ENCODE assay signal across 12 mouse cellular contexts in the genomic region with DNA sequence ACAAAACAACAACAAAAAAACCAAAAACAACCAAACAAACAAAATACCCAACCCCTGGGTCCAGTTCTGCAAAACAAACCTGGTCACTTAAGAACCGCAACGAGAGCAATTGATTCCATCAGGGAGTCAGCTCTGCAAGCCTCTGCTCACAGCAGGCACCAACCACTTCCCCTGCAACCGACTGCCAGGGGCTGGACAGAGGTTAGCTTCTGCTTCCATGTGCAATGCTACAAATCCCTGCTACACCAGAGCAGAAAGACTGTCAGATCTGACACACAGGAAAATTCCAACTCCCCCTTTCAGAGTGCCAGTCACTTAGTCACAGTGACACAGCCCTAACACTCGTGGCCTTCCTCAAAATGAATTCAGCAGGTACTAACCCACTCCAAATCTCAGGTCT. TPM values are rescaled to one million over a fixed set of nuclear protein-coding genes. Genes with fewer than 3 reads are reported as not detected.
DNase-seq lines count a peak whose midpoint lies in the region; ATAC-seq and TF ChIP-seq lines count a peak whose summit lies in the region.
"Had no signal": no experiment of that assay in that cellular context is flagged by ENCODE, and none has a peak within 500 bp of the region (broad histone marks: within the 10 kb centered on the region; RNA-seq: fewer than 3 reads in every experiment).

No protein-coding gene starts in this region.

- H3K36me3 ChIP-seq in kidney, postnatal 0 days (ENCODE audit: insufficient read depth, low read length): no peaks in the 10 kb centered on the region
- H3K36me3 ChIP-seq in liver, embryonic 13.5 days: peaks cover 49% of the 10 kb centered on the region
- no peaks in the 10 kb centered on the region; the same call in 1 of the 2 replicates for H3K36me3 ChIP-seq in stomach, postnatal 0 days (ENCODE audit: control insufficient read depth, insufficient read depth, low read length)
- no peaks in the 10 kb centered on the region for H3K36me3 ChIP-seq in midbrain, embryonic 13.5 days

- ATAC-seq in kidney, postnatal 0 days (replicated peaks; ENCODE audit: low FRiP score, low read depth): no peak
- no peak for ATAC-seq in liver, embryonic 13.5 days (ENCODE audit: low read depth)
- no peak for ATAC-seq in stomach, postnatal 0 days (ENCODE audit: low FRiP score, low TSS enrichment)
- no peak for ATAC-seq in midbrain, embryonic 13.5 days
- ATAC-seq: forebrain, embryonic 16.5 days; lung, postnatal 0 days; midbrain, embryonic 16.5 days had no signal

- H3K27ac ChIP-seq in kidney, postnatal 0 days: 0 out of 2 replicates have a peak overlapping the region, but pooled peaks have one; percentile 15
- peak overlapping the region; percentile 36 for H3K27ac ChIP-seq in liver, embryonic 13.5 days
- no peak overlapping the region; the same call in 1 of the 2 replicates for H3K27ac ChIP-seq in stomach, postnatal 0 days (replicated peaks)
- no peak overlapping the region for H3K27ac ChIP-seq in midbrain, embryonic 13.5 days

- no peak for TF ChIP-seq EP300 in stomach, postnatal 0 days (optimal IDR thresholded peaks at IDR 0.05)

- no peak overlapping the region for H3K4me3 ChIP-seq in kidney, postnatal 0 days (replicated peaks; ENCODE audit: low read depth, low read length)
- H3K4me3 ChIP-seq in liver, embryonic 13.5 days (replicated peaks): no peak overlapping the region
- H3K4me3 ChIP-seq in stomach, postnatal 0 days (ENCODE audit: low read depth, low read length): peak overlapping the region; percentile 6; the same call in 1 of the 2 replicates
- no peak overlapping the region for H3K4me3 ChIP-seq in midbrain, embryonic 13.5 days (replicated peaks)

- peak; percentile 21 for DNase-seq in adrenal gland, adult 2 months
- no peak for DNase-seq in adrenal gland, adult (ENCODE audit: inconsistent age in 2 of 2, low spot score in 1 of 2)
- no peak for DNase-seq in kidney, postnatal 0 days (ENCODE audit: low spot score)
- DNase-seq in kidney, adult 8-10 months: no peak
- no peak for DNase-seq in liver, embryonic 13.5 days
- no peak for DNase-seq in stomach, postnatal 0 days (ENCODE audit: low spot score)
- DNase-seq in thymus, postnatal 14 days: no peak

- no peaks in the 10 kb centered on the region for H3K27me3 ChIP-seq in kidney, postnatal 0 days (ENCODE audit: insufficient read depth, low read length)
- H3K27me3 ChIP-seq in liver, embryonic 13.5 days: no peaks in the 10 kb centered on the region
- H3K27me3 ChIP-seq in stomach, postnatal 0 days (ENCODE audit: control insufficient read depth, insufficient read depth, low read length): no peaks in the 10 kb centered on the region
- H3K27me3 ChIP-seq in midbrain, embryonic 13.5 days: no peaks in the 10 kb centered on the region

- TF ChIP-seq CTCF in kidney, postnatal 0 days (IDR thresholded peaks at IDR 0.05; ENCODE audit: low read depth): no peak
- no peak for TF ChIP-seq CTCF in stomach, postnatal 0 days (IDR thresholded peaks at IDR 0.05; ENCODE audit: low read depth)

- 35% methylated on average over 4 of the region's 4 CpGs for WGBS in kidney, postnatal 0 days
- 24% methylated on average over 4 of the region's 4 CpGs for WGBS in liver, embryonic 13.5 days (ENCODE audit: insufficient replicate concordance)
- WGBS in stomach, postnatal 0 days: 32% methylated on average over 4 of the region's 4 CpGs
- 34% methylated on average over 4 of the region's 4 CpGs for WGBS in midbrain, embryonic 13.5 days

- H3K9ac ChIP-seq in kidney, postnatal 0 days (ENCODE audit: low read depth, low read length): no peak overlapping the region
- H3K9ac ChIP-seq in liver, embryonic 13.5 days: no peak overlapping the region; the same call in 1 of the 2 replicates
- H3K9ac ChIP-seq in stomach, postnatal 0 days (ENCODE audit: low read length): no peak overlapping the region
- no peak overlapping the region for H3K9ac ChIP-seq in midbrain, embryonic 13.5 days (replicated peaks)

- H3K4me2 ChIP-seq in kidney, postnatal 0 days (ENCODE audit: low read length): no peak overlapping the region
- H3K4me2 ChIP-seq in liver, embryonic 13.5 days: peak overlapping the region; percentile 11; the same call in 1 of the 2 replicates
- peak overlapping the region; percentile 31; the same call in 1 of the 2 replicates for H3K4me2 ChIP-seq in stomach, postnatal 0 days (replicated peaks; ENCODE audit: low read depth)
- H3K4me2 ChIP-seq in midbrain, embryonic 13.5 days (replicated peaks): no peak overlapping the region

- peaks cover 32% of the 10 kb centered on the region for H3K4me1 ChIP-seq in kidney, postnatal 0 days (replicated peaks; ENCODE audit: insufficient read depth, low read length)
- peaks cover 85% of the 10 kb centered on the region for H3K4me1 ChIP-seq in liver, embryonic 13.5 days (replicated peaks)
- peaks cover 6% of the 10 kb centered on the region for H3K4me1 ChIP-seq in stomach, postnatal 0 days (replicated peaks; ENCODE audit: control insufficient read depth, insufficient read depth)
- peaks cover 23% of the 10 kb centered on the region for H3K4me1 ChIP-seq in midbrain, embryonic 13.5 days (replicated peaks)

- H3K9me3 ChIP-seq in kidney, postnatal 0 days (replicated peaks; ENCODE audit: low read length): no peaks in the 10 kb centered on the region
- no peaks in the 10 kb centered on the region for H3K9me3 ChIP-seq in liver, embryonic 13.5 days (replicated peaks)
- no peaks in the 10 kb centered on the region for H3K9me3 ChIP-seq in stomach, postnatal 0 days (ENCODE audit: control insufficient read depth, low read length)
- H3K9me3 ChIP-seq in midbrain, embryonic 13.5 days: no peaks in the 10 kb centered on the region
- H3K9me3 ChIP-seq: G1E had no signal

RNA-seq across cellular contexts. Expression of a gene that starts 6.4 kb away (rescaled TPM):
- 100 to 1,000 TPM in 1 of 2 experiments, 10 to 100 TPM in 1; 84.3 to 124 TPM for total RNA-seq in adrenal gland, adult 2 months (2021)
- 36.3 and 42.9 TPM in 2 replicates for polyA plus RNA-seq in adrenal gland, adult 2 months (2012; rRNA removed)
- 96.6 and 97.0 TPM in 2 replicates for polyA plus RNA-seq in kidney, postnatal 0 days (2015; fragmentation: Nextera tagmentation; extraction: Ambion mirVana)
- 44.6 and 54.3 TPM in 2 replicates for polyA plus RNA-seq in liver, embryonic 13.5 days (2015; fragmentation: Nextera tagmentation; extraction: Ambion mirVana)
- polyA plus RNA-seq in stomach, postnatal 0 days (2015; fragmentation: Nextera tagmentation; extraction: Ambion mirVana): 125 and 144 TPM in 2 replicates
- polyA plus RNA-seq in midbrain, embryonic 13.5 days (2015; fragmentation: Nextera tagmentation; extraction: Ambion mirVana): 10.5 and 11.1 TPM in 2 replicates

RNA-seq across cellular contexts. Expression of a gene that starts 38.9 kb away (rescaled TPM):
- 100 to 1,000 TPM; 311 to 403 TPM for total RNA-seq in adrenal gland, adult 2 months (2021)
- polyA plus RNA-seq in adrenal gland, adult 2 months (2012; rRNA removed): 3.7 and 3.8 TPM in 2 replicates
- polyA plus RNA-seq in kidney, postnatal 0 days (2015; fragmentation: Nextera tagmentation; extraction: Ambion mirVana): 240 and 270 TPM in 2 replicates
- 161 and 182 TPM in 2 replicates for polyA plus RNA-seq in liver, embryonic 13.5 days (2015; fragmentation: Nextera tagmentation; extraction: Ambion mirVana)
- polyA plus RNA-seq in stomach, postnatal 0 days (2015; fragmentation: Nextera tagmentation; extraction: Ambion mirVana): 116 and 127 TPM in 2 replicates
- 279 and 291 TPM in 2 replicates for polyA plus RNA-seq in midbrain, embryonic 13.5 days (2015; fragmentation: Nextera tagmentation; extraction: Ambion mirVana)

Comparison
In these comparisons a context has a peak if more than half of its experiments do, and no peak if none do; other contexts are left out.
1. H3K27ac ChIP-seq: peak in kidney, postnatal 0 days (single experiment) and liver, embryonic 13.5 days (single experiment); none in stomach, postnatal 0 days (single experiment) and midbrain, embryonic 13.5 days (single experiment).
2. H3K4me2 ChIP-seq: peak in liver, embryonic 13.5 days (single experiment) and stomach, postnatal 0 days (single experiment); none in kidney, postnatal 0 days (single experiment) and midbrain, embryonic 13.5 days (single experiment).
3. RNA of a gene that starts 38.9 kb away (polyA plus RNA-seq): 279 to 291 TPM in midbrain, embryonic 13.5 days, 240 to 270 TPM in kidney, postnatal 0 days, 161 to 182 TPM in liver, embryonic 13.5 days and 116 to 127 TPM in stomach, postnatal 0 days; 3.7 to 3.8 TPM in adrenal gland, adult 2 months; every median in the first group is over 10 times any median in the second.